Mouse (Mus musculus) limb, embryonic 12.5 days (tissue): ENCODE data around the gene Tcte2. TPM values are rescaled to one million over a fixed set of nuclear protein-coding genes. Genes with fewer than 3 reads are reported as not detected.

ENCODE experiments used
- ATAC-seq: fragments of 200-750 bp; cut with Nextera tagmentation; 2 replicates; pipeline ENCODE4 v1.8.0; 2017; ENCODE audit warnings: low read depth, moderate TSS enrichment; ENCODE audit not compliant: insufficient number of reproducible peaks, insufficient read depth, low FRiP score, low TSS enrichment
- H3K27ac ChIP-seq: fragments of 300-500 bp; sonication (generic); 2 replicates; pipeline ENCODE4 v1.5.1; 2016; ENCODE audit warnings: mild to moderate bottlenecking, moderate library complexity
- H3K27me3 ChIP-seq: fragments of 300-500 bp; sonication (generic); 2 replicates; pipeline ENCODE4 v1.6.1; 2016; ENCODE audit warnings: mild to moderate bottlenecking, moderate library complexity
- H3K36me3 ChIP-seq: fragments of 300-500 bp; sonication (generic); 2 replicates; pipeline ENCODE4 v1.6.1; 2016; ENCODE audit warnings: mild to moderate bottlenecking, moderate library complexity
- H3K4me1 ChIP-seq: fragments of 300-500 bp; sonication (generic); replicated peaks from 2 replicates; pipeline ENCODE4 v1.6.1; 2016
- H3K4me2 ChIP-seq: fragments of 300-500 bp; sonication (generic); 2 replicates; pipeline ENCODE4 v1.6.1; 2016; ENCODE audit warnings: mild to moderate bottlenecking, moderate library complexity
- H3K4me3 ChIP-seq: fragments of 300-500 bp; sonication (generic); replicated peaks from 2 replicates; pipeline ENCODE4 v1.5.1; 2016; ENCODE audit warnings: mild to moderate bottlenecking
- H3K9ac ChIP-seq: fragments of 300-500 bp; sonication (generic); replicated peaks from 2 replicates; pipeline ENCODE4 v1.6.1; 2016; ENCODE audit warnings: mild to moderate bottlenecking, moderate library complexity
- H3K9me3 ChIP-seq: fragments of 300-500 bp; sonication (generic); 2 replicates; pipeline ENCODE4 v1.6.1; 2016; ENCODE audit warnings: mild to moderate bottlenecking, moderate library complexity
- WGBS: fragments of 180-500 bp; shearing (Covaris S2); methylation state at CpG from one replicate; pipeline ENCODE4 v1.1.7; 2016; 5-methylcytosine and 5-hydroxymethylcytosine counted together
- polyA plus RNA-seq: library from polyadenylated mRNA; unstranded; fragments of >200 nt; fragmentation: Nextera tagmentation; extraction: Ambion mirVana; gene quantifications from 2 replicates; pipeline ENCODE4 v1.2.1, GENCODE M21; 2016

Gene Tcte2
- polyA plus RNA-seq, 1 experiment from 2014 or later: 5.7 TPM

DNA sequence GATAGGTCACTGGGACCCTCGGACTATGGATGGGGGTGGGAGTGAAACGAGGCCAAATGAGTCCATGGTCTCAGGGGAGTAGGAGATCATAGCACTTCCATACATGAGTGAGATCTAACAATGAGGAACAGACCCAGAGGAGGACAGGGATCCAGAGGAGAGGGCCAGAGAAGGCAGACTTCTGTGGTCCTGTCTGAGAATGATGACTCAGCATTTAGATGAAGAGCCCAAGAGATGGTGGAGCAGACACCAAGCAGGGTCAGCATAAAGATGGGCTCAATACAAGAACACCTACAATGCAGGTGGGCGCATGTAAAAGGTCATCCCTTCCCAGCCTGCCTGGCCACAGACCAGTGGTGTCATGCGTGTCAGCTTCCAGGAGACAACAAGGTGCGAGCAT, 41.4 kb downstream of the Tcte2 start:
- H3K4me2 ChIP-seq: no peak overlapping the region
- H3K36me3 ChIP-seq: no peaks in the 10 kb centered on the region
- H3K27ac ChIP-seq: no peak overlapping the region
- WGBS: 93% methylated on average over 5 of the region's 5 CpGs
- no peaks in the 10 kb centered on the region for H3K27me3 ChIP-seq
- 0 out of 2 replicates have a peak, but pooled peaks cover 6% of the 10 kb centered on the region for H3K4me1 ChIP-seq
- H3K9me3 ChIP-seq: no peaks in the 10 kb centered on the region
- no peak overlapping the region for H3K4me3 ChIP-seq
- no peak for ATAC-seq
- H3K9ac ChIP-seq: no peak overlapping the region

DNA sequence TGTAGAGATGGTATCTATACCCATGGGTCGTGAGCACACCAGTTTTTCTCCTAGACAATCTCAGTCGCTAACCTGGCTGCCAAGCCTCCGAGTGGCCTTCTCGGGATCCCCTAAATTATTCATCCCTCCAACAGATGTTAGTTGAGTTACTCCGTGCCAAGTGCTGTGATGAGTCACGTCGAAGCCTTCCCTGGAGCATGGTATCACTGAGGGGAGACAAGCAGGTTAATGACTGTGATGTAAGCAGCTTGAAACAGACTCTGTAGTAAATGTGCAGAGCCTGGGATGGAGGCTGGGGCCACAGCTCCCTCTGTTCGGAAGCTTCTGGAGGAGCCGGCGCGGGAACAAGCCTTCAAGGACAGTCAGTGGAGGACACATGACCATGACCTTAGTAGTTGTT, 44.2 kb downstream of the Tcte2 start:
- 92% methylated on average over 11 of the region's 11 CpGs for WGBS
- Histone ChIP-seq H3K27ac (no peak overlapping the region), H3K9ac (no peak overlapping the region), H3K4me2 (no peak overlapping the region), H3K4me3 (no peak overlapping the region), H3K9me3 (no peaks in the 10 kb centered on the region), H3K4me1 (0 out of 2 replicates have a peak, but pooled peaks cover 4% of the 10 kb centered on the region), H3K27me3 (no peaks in the 10 kb centered on the region), H3K36me3 (no peaks in the 10 kb centered on the region)
- ATAC-seq: no peak

DNA sequence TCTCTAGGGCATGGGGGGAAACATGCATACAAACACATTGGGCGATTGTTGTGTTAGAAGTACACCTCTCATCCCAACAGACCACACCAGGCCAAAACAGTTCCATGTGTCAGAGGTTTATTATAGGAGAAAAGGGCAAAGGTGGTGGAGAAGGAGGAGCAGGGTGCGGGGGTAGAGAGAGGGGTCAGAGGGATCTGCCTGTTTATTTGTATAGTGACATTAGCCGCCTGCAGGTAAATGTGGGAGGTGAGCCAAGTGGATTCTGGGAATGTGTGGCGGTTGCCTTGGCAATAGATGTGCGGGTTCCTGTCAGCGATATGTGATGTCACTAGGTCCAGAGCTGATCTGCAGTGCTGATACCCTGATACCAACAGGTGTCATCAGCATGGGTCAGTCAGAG, 45.3 kb downstream of the Tcte2 start:
- H3K4me1 ChIP-seq: 0 out of 2 replicates have a peak, but pooled peaks cover 6% of the 10 kb centered on the region
- 74% methylated on average over 6 of the region's 6 CpGs for WGBS
- no peak for ATAC-seq
- no peaks in the 10 kb centered on the region for H3K9me3 ChIP-seq
- H3K4me2 ChIP-seq: no peak overlapping the region
- no peak overlapping the region for H3K9ac ChIP-seq
- no peak overlapping the region for H3K4me3 ChIP-seq
- H3K27me3 ChIP-seq: no peaks in the 10 kb centered on the region
- no peak overlapping the region for H3K27ac ChIP-seq
- no peaks in the 10 kb centered on the region for H3K36me3 ChIP-seq

DNA sequence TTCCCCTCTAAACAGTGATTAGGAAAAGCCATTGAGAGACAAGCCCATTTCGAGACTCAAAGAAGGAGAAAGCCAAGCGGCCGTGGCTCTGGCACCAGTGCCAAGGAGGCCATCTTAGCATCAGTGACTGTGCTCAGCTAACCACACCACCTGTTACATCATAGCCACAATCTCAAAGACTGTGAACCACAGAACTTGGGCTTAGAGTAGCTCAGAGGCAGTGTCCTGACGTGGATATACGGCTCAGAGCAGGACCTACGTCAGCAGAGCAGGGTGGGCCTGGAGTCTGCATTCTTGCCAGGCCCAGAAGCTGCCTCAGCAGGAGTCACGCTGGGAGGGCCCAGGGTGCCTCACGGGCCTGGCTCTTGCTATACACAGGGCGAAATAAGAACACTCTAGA, 46.1 kb downstream of the Tcte2 start:
- H3K4me1 ChIP-seq: 0 out of 2 replicates have a peak, but pooled peaks cover 6% of the 10 kb centered on the region
- no peak overlapping the region for H3K27ac ChIP-seq
- no peak overlapping the region for H3K4me3 ChIP-seq
- ATAC-seq: no peak
- H3K9ac ChIP-seq: no peak overlapping the region
- H3K27me3 ChIP-seq: no peaks in the 10 kb centered on the region
- H3K9me3 ChIP-seq: no peaks in the 10 kb centered on the region
- WGBS: 66% methylated on average over 9 of the region's 9 CpGs
- H3K4me2 ChIP-seq: no peak overlapping the region
- H3K36me3 ChIP-seq: no peaks in the 10 kb centered on the region

DNA sequence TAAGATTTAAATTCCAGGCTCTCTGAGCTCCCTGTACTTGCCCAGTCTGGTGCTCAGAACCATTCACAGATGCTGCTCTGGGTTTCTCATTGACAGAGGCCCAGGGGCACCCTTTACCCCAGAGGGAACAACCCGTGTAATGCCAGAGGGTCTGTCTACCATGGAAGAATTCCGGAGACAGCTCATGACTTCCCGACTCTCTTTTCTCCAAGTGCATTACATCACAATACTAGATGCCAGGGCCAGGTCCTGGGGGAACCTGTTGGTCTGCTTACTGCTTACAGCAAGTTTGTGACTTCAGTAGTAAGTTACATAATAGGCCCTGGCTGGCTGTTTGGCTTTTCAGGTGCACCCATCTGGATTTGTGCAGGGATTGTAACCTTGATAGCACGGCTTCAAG, 47.0 kb downstream of the Tcte2 start:
- Histone ChIP-seq H3K9me3 (no peaks in the 10 kb centered on the region), H3K4me1 (0 out of 2 replicates have a peak, but pooled peaks cover 6% of the 10 kb centered on the region), H3K4me2 (no peak overlapping the region), H3K36me3 (no peaks in the 10 kb centered on the region), H3K9ac (no peak overlapping the region), H3K27ac (no peak overlapping the region), H3K4me3 (no peak overlapping the region), H3K27me3 (no peaks in the 10 kb centered on the region)
- 76% methylated on average over 4 of the region's 4 CpGs for WGBS
- no peak for ATAC-seq

DNA sequence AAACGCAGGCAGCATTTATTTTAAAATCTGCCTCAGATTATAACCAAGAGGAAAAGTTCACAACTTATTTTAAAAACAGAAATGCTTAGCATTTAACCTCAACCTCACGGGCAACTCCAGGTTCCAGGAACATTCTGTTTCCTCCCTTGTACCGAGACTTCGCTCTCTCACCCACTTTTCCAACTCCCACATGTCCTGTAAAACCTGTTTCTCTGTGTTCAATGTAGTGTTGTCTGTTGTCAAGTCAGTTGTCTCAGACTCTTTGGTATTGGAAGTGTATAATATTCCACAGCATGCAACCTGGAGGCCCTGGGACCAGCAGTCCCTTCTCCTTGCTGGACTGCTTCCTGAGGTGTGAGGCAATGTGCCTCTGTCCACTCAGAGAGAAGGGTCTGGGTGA, 47.5 kb downstream of the Tcte2 start:
- H3K9ac ChIP-seq: no peak overlapping the region
- H3K27me3 ChIP-seq: no peaks in the 10 kb centered on the region
- H3K4me1 ChIP-seq: 0 out of 2 replicates have a peak, but pooled peaks cover 6% of the 10 kb centered on the region
- H3K4me2 ChIP-seq: no peak overlapping the region
- no peaks in the 10 kb centered on the region for H3K9me3 ChIP-seq
- no peaks in the 10 kb centered on the region for H3K36me3 ChIP-seq
- H3K4me3 ChIP-seq: no peak overlapping the region
- 89% methylated on average over 4 of the region's 4 CpGs for WGBS
- no peak for ATAC-seq
- H3K27ac ChIP-seq: no peak overlapping the region

DNA sequence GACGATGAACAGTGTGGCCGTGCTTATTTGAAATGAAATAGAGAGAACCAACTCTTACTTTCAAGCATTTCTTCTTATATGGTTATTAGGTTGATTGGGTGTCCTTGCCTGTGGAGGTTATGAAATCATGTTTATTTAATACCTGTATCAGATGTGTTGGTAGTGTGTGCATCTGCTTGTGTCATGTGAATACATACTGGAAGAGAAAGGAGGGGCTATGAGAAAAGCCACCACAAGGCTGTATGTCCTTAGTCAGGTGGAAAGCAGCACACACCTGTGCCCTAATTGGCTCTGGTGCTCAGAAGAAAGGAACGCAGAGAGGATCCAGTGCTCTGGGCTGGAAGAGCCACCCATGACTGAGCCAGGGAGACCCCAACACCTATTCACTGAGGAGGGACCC, 49.1 kb downstream of the Tcte2 start:
- no peaks in the 10 kb centered on the region for H3K36me3 ChIP-seq
- no peak overlapping the region for H3K4me2 ChIP-seq
- H3K9ac ChIP-seq: no peak overlapping the region
- no peaks in the 10 kb centered on the region for H3K27me3 ChIP-seq
- H3K9me3 ChIP-seq: no peaks in the 10 kb centered on the region
- H3K4me1 ChIP-seq: 0 out of 2 replicates have a peak, but pooled peaks cover 6% of the 10 kb centered on the region
- H3K4me3 ChIP-seq: no peak overlapping the region
- no peak overlapping the region for H3K27ac ChIP-seq
- 93% methylated on average over 3 of the region's 3 CpGs for WGBS
- no peak for ATAC-seq

DNA sequence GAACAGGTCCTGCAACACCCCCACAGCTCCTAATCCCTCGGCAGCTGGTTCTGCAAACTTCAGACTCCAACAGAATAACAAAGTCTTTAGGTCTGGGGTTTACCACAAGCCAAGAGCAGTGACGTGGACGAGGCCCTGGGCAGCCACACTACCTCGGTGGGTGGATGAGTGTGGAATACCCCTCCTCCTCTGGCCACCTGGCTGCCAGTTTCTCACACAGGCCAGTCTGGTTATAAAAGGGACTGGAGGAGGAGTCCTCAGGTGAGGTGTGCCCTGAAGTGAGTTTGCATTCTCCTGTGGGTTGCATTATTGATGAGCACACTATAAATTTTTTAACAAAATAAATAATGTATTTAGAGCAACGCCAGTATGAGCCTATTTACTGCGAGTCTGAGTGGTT, 49.5 kb downstream of the Tcte2 start:
- H3K27me3 ChIP-seq: no peaks in the 10 kb centered on the region

DNA sequence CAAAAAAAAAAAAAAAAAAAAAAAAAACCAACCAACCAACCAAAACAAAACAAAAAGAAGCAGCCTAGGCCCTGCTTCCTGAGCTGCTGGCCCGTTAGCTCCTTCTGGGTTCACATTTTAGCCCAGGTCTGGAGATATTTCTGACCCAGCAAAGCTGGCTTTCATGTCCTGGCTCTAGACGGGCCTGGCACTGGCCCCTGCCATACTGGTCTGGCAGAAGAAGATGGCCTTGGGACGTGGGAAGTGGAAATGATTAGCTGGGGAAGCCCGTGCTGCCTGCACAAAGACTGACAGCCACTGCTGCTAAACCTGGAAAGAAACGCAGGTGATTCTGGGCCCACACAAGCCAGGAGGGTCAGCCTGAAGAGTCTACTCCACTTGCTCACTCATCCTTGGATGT, 50.5 kb downstream of the Tcte2 start:
- WGBS: 72% methylated on average over 5 of the region's 5 CpGs
- H3K9me3 ChIP-seq: no peaks in the 10 kb centered on the region
- H3K4me2 ChIP-seq: no peak overlapping the region
- H3K27ac ChIP-seq: no peak overlapping the region
- no peaks in the 10 kb centered on the region for H3K27me3 ChIP-seq
- no peak overlapping the region for H3K4me3 ChIP-seq
- no peak overlapping the region for H3K9ac ChIP-seq
- no peaks in the 10 kb centered on the region for H3K36me3 ChIP-seq
- H3K4me1 ChIP-seq: 0 out of 2 replicates have a peak, but pooled peaks cover 3% of the 10 kb centered on the region
- no peak for ATAC-seq

More for the DNA sequence above, 49.5 kb downstream of the Tcte2 start:
- no peak for ATAC-seq
- H3K36me3 ChIP-seq: no peaks in the 10 kb centered on the region
- 0 out of 2 replicates have a peak, but pooled peaks cover 6% of the 10 kb centered on the region for H3K4me1 ChIP-seq
- 69% methylated on average over 6 of the region's 6 CpGs for WGBS
- H3K4me2 ChIP-seq: no peak overlapping the region
- no peak overlapping the region for H3K9ac ChIP-seq
- H3K27ac ChIP-seq: no peak overlapping the region
- no peak overlapping the region for H3K4me3 ChIP-seq
- H3K9me3 ChIP-seq: no peaks in the 10 kb centered on the region

DNA sequence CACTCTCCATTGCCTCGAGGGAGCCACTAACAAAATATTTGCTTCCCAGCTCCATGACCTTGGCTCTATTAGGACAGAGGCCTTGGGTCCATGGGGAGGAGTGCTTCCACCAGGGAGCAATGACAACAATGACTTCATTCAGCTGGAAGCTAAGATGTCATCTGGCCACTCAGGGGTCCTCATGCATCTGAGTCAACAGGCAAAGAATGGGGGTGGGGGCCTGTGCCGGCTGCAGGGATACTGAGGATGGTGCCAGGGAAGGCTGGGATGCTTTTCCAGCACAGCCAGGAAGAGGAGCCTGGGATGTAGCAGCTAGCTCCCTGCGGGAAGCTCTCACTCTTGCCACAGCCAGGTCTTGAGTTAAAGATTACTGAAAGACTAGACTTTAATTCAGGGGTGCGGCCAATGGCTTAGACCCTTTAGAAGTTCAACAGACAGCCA, 56.1 kb downstream of the Tcte2 start:
- no peak overlapping the region for H3K4me2 ChIP-seq
- WGBS: 55% methylated on average over 4 of the region's 4 CpGs
- H3K36me3 ChIP-seq: no peaks in the 10 kb centered on the region
- H3K27ac ChIP-seq: no peak overlapping the region
- H3K27me3 ChIP-seq: no peaks in the 10 kb centered on the region
- H3K4me1 ChIP-seq: peaks cover 23% of the 10 kb centered on the region
- no peak overlapping the region for H3K9ac ChIP-seq
- no peak for ATAC-seq
- H3K4me3 ChIP-seq: no peak overlapping the region
- H3K9me3 ChIP-seq: no peaks in the 10 kb centered on the region

DNA sequence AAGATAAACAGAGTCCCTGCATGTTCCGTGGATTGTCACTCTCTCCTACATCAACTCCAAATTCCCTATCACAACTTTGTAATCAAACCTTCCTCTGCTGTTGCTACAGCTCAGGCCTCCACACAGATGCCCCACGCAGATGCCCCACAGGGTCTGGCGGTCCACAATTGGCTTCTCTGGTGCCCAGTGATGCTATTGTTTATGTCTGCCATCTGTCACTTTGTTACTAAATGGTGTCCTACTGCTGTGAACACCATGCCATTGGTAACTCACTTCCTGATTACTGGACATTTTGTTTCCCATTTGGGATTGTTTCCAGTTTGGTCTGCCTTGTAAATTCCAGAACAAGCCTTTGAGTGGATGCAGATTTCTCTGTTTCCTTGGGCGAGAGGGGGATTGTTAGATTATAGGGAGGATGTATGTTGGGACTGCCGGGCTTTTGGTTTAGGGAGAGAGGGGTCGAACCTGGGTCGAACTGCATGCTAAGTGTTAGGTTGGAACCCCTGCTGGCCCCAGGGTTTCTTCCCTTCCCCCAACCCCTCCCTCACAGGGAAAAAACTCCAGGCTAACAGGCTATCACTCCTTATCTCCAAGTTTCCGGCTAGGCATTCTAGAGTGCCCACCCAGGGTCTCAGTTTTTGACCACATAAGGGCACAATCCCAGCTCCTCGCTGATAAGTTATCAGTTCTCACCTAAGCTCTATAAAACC, 57.9 kb downstream of the Tcte2 start:
- ATAC-seq: no peak
- Histone ChIP-seq H3K36me3 (no peaks in the 10 kb centered on the region), H3K4me1 (peaks cover 33% of the 10 kb centered on the region), H3K27me3 (no peaks in the 10 kb centered on the region), H3K4me2 (no peak overlapping the region), H3K9ac (no peak overlapping the region), H3K4me3 (no peak overlapping the region), H3K27ac (0 out of 2 replicates have a peak overlapping the region, but pooled peaks have one; percentile 12), H3K9me3 (no peaks in the 10 kb centered on the region)
- 23% methylated on average over 9 of the region's 9 CpGs for WGBS
